In genomic region chr13:107578968-107579367, GRCm38 (mm10) we compare ENCODE assay signal across 23 mouse cellular contexts.
"Had no signal": no experiment of that assay in that cellular context is flagged by ENCODE, and none has a peak within 500 bp of the region (broad histone marks: within the 10 kb centered on the region; RNA-seq: fewer than 3 reads in every experiment).

No protein-coding gene starts in this region.

- H3K36me3 ChIP-seq: hindbrain, embryonic 13.5 days; hindbrain, embryonic 15.5 days; kidney, embryonic 15.5 days; limb, embryonic 13.5 days; limb, embryonic 15.5 days; liver, embryonic 12.5 days had no signal

- H3K4me1 ChIP-seq: hindbrain, embryonic 13.5 days; hindbrain, embryonic 15.5 days; kidney, embryonic 15.5 days; limb, embryonic 13.5 days; limb, embryonic 15.5 days had no signal

- ATAC-seq: hindbrain, postnatal 0 days; intestine, embryonic 16.5 days; liver, embryonic 12.5 days had no signal

- H3K27ac ChIP-seq: hindbrain, embryonic 13.5 days; hindbrain, embryonic 15.5 days; hindbrain, postnatal 0 days; kidney, embryonic 15.5 days; kidney, postnatal 0 days; limb, embryonic 13.5 days; limb, embryonic 15.5 days; liver, embryonic 14.5 days had no signal

- DNase-seq: gastrocnemius, postnatal 14 days; gastrocnemius, postnatal 36 days; heart, adult 18-20 months; heart, postnatal 10 days; kidney, adult 11 months; kidney, adult 2 months; kidney, adult 9 months; kidney, postnatal 14 days; kidney, postnatal 36 days; layer of hippocampus, adult 9-11 months; layer of hippocampus, postnatal 36 days; left cerebral cortex, postnatal 4 days had no signal

- H3K9me3 ChIP-seq: hindbrain, embryonic 13.5 days; hindbrain, embryonic 15.5 days; kidney, embryonic 15.5 days; limb, embryonic 13.5 days; limb, embryonic 15.5 days; liver, embryonic 12.5 days had no signal

- H3K27me3 ChIP-seq: hindbrain, embryonic 13.5 days; hindbrain, embryonic 15.5 days; kidney, embryonic 15.5 days; limb, embryonic 13.5 days; limb, embryonic 15.5 days; liver, embryonic 12.5 days had no signal

- H3K4me2 ChIP-seq: heart, embryonic 11.5 days; hindbrain, embryonic 13.5 days; hindbrain, embryonic 15.5 days; kidney, embryonic 15.5 days; limb, embryonic 13.5 days; limb, embryonic 15.5 days; liver, embryonic 12.5 days had no signal

- H3K4me3 ChIP-seq: hindbrain, embryonic 13.5 days; hindbrain, embryonic 15.5 days; kidney, embryonic 15.5 days; limb, embryonic 13.5 days; limb, embryonic 15.5 days; liver, embryonic 12.5 days had no signal

- H3K9ac ChIP-seq: hindbrain, embryonic 13.5 days; hindbrain, embryonic 15.5 days; kidney, embryonic 15.5 days; limb, embryonic 13.5 days; limb, embryonic 15.5 days; liver, embryonic 12.5 days; liver, embryonic 14.5 days had no signal
